Mouse (Mus musculus) heart, embryonic 14.5 days (tissue): ENCODE measurements around the gene Pias3. TPM values are rescaled to one million over a fixed set of nuclear protein-coding genes. Genes with fewer than 3 reads are reported as not detected.
"Not testable (repeated sequence)": the region's sequence is repeated elsewhere in the genome, so short reads cannot be mapped to it uniquely, and the experiment has no call there.

ENCODE experiments used
- ATAC-seq: fragments of 200-750 bp; cut with Nextera tagmentation; 2 replicates; pipeline ENCODE4 v1.8.0; 2017; ENCODE audit warnings: low read depth, moderate TSS enrichment; ENCODE audit not compliant: insufficient number of reproducible peaks, insufficient read depth, low FRiP score
- H3K27ac ChIP-seq, 2 experiments: fragments of 200-500 bp in 1 of 2; fragments of 300-500 bp in 1 of 2; sonication (generic) in 1 of 2; replicated peaks in 1 of 2; 2 replicates each; pipeline ENCODE4 v1.5.1; 2012 to 2014; ENCODE audit warnings: low read depth in 2 of 2, low read length in 2 of 2, control low read depth in 1 of 2, mild to moderate bottlenecking in 1 of 2, mixed read lengths in 1 of 2; ENCODE audit not compliant: control insufficient read depth in 1 of 2, insufficient read depth in 1 of 2
- H3K27me3 ChIP-seq: fragments of 300-500 bp; sonication (generic); 2 replicates; pipeline ENCODE4 v1.6.1; 2014; ENCODE audit warnings: mild to moderate bottlenecking, low read length, control low read depth; ENCODE audit not compliant: control insufficient read depth, insufficient read depth
- H3K36me3 ChIP-seq: fragments of 300-500 bp; sonication (generic); 2 replicates; pipeline ENCODE4 v1.6.1; 2014; ENCODE audit warnings: mild to moderate bottlenecking, control low read depth, low read length, mixed read lengths; ENCODE audit not compliant: control insufficient read depth, insufficient read depth
- H3K4me1 ChIP-seq, 2 experiments: fragments of 200-500 bp in 1 of 2; fragments of 300-500 bp in 1 of 2; sonication (generic) in 1 of 2; 2 replicates each; pipeline ENCODE4 v1.6.1; 2012 to 2014; ENCODE audit warnings: low read length in 2 of 2, control low read depth in 1 of 2, mixed read lengths in 1 of 2; ENCODE audit not compliant: control insufficient read depth in 2 of 2, insufficient read depth in 2 of 2
- H3K4me2 ChIP-seq: fragments of 300-500 bp; sonication (generic); 2 replicates; pipeline ENCODE4 v1.6.1; 2014; ENCODE audit warnings: mild to moderate bottlenecking, low read length
- H3K4me3 ChIP-seq, 2 experiments: fragments of 200-500 bp in 1 of 2; fragments of 300-500 bp in 1 of 2; sonication (generic) in 1 of 2; 2 replicates each; pipeline ENCODE4 v1.5.1; 2012 to 2014; ENCODE audit warnings: low read length in 2 of 2, mild to moderate bottlenecking in 2 of 2, control low read depth in 1 of 2, low read depth in 1 of 2, moderate library complexity in 1 of 2; ENCODE audit not compliant: control insufficient read depth in 1 of 2, insufficient read depth in 1 of 2
- H3K9ac ChIP-seq: fragments of 300-500 bp; sonication (generic); 2 replicates; pipeline ENCODE4 v1.6.1; 2014; ENCODE audit warnings: mild to moderate bottlenecking, low read length
- H3K9me3 ChIP-seq: fragments of 300-500 bp; sonication (generic); 2 replicates; pipeline ENCODE4 v1.6.1; 2016; ENCODE audit warnings: low read length, control low read depth; ENCODE audit not compliant: control insufficient read depth
- whole genome bisulfite sequencing: fragments of 180-500 bp; shearing (Covaris S2); extraction: QIAGEN DNeasy Blood & Tissue Kit; methylation state at CpG from one replicate; pipeline ENCODE4 v1.1.7; 2014; 5-methylcytosine and 5-hydroxymethylcytosine counted together
- polyA plus RNA-seq: library from polyadenylated mRNA; unstranded; fragments of >200 nt; fragmentation: Nextera tagmentation; extraction: Ambion mirVana; gene quantifications from 2 replicates; pipeline ENCODE4 v1.2.1, GENCODE M21; 2014

Gene Pias3
- polyA plus RNA-seq: 26.8 and 30.6 TPM in 2 replicates

DNA sequence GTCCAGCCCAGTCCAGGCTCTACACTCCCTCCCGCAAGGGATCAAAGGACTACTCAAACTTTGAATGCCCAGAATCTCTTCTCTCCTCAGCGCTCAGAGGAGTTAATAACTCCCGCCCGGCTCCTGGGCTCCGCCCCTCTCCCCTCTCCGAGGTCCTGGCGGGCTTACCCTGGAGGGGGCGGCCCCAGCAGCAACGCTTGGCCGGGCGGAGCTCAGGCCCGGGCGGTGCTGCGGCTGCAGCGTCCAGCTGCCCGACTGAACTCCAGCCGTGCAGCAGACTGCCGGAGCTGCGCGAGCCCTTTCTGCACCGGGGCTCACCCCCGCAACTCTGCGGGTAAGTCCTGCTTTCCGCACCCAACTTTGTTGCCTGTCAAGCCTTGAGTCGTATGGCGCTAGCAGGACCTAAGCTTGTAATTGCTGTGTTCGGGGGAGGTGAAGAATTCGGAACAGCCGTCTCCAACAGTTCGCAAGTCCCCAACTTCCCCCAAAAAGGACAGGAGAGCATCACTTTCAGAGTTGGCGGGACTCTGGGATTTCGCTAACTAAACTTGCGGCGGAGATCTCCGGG lies at the start of gene Pias3:
Gene Pias3, plus strand, starts transcription at position 187 of the 568 bp plus-strand sequence.
- Histone ChIP-seq H3K4me2 (peak within 1 kb of the TSS; percentile 82), H3K36me3 (peaks cover 21% of the 10 kb centered on the region), H3K9me3 (no peaks in the 10 kb centered on the region), H3K4me1 (peaks cover 4 to 20% of the 10 kb centered on the region in 2 experiments), H3K27ac (peak within 1 kb of the TSS; percentile 92 to 95), H3K27me3 (no peaks in the 10 kb centered on the region), H3K9ac (peak within 1 kb of the TSS; percentile 76), H3K4me3 (peak within 1 kb of the TSS; percentile 81 to 85)
- under 1% methylated on average over 35 of the region's 35 CpGs for WGBS
- ATAC-seq: peak; percentile 86

DNA sequence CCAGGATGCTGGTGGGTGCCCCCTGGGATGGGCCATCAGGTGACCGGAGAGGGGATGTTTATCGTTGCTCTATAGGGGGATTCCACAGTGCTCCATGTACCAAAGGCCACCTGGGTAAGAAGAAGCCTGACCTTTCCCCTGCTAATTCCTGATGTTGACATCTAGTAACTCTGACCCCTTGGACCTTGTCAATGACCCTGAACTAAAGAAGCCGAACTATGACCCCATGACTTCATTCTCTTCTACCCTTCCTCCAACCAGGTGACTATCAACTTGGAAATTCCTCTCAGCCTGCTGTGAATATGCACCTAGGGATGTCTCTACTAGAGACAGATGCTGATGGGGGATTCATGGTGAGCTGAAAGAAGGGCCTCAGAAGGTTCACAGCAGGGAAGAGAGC lies 48.8 kb upstream of the Pias3 start:
- Histone ChIP-seq H3K4me2 (no peak overlapping the region), H3K27me3 (no peaks in the 10 kb centered on the region), H3K27ac (no peak overlapping the region), H3K4me1 (peaks cover 3 to 11% of the 10 kb centered on the region in 2 experiments; a peak in 3 of 4 replicates), H3K9me3 (no peaks in the 10 kb centered on the region), H3K4me3 (no peak overlapping the region), H3K36me3 (peaks cover 23% of the 10 kb centered on the region), H3K9ac (no peak overlapping the region)
- WGBS: 87% methylated on average over 3 of the region's 3 CpGs
- ATAC-seq: no peak

DNA sequence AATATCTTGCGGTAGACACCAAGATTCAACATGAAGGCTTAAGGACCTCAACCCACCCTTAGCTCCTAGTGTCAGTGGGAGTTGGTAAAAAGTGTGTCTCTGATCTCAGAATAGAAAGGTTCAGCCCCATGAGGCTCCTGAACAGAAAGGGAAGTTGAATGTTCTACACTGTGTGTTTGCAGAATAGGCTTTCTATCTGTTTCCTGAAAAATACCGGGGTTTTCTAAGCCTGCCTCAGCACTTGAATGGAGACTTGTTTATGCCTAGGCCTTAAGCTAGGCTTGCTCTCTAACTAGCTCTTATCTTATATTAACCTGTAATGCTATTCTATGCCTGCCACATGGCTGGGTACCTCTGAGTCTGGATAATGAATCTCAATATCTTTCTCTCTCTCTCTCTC lies 35.3 kb upstream of the Pias3 start:
- Histone ChIP-seq H3K27ac (no peak overlapping the region), H3K9ac (no peak overlapping the region), H3K4me1 (peaks cover 7 to 9% of the 10 kb centered on the region in 2 experiments; a peak in 2 of 4 replicates), H3K36me3 (no peaks in the 10 kb centered on the region), H3K9me3 (no peaks in the 10 kb centered on the region), H3K27me3 (no peaks in the 10 kb centered on the region), H3K4me3 (no peak overlapping the region), H3K4me2 (no peak overlapping the region)
- no peak for ATAC-seq
- WGBS: 80% methylated on average over 2 of the region's 2 CpGs

DNA sequence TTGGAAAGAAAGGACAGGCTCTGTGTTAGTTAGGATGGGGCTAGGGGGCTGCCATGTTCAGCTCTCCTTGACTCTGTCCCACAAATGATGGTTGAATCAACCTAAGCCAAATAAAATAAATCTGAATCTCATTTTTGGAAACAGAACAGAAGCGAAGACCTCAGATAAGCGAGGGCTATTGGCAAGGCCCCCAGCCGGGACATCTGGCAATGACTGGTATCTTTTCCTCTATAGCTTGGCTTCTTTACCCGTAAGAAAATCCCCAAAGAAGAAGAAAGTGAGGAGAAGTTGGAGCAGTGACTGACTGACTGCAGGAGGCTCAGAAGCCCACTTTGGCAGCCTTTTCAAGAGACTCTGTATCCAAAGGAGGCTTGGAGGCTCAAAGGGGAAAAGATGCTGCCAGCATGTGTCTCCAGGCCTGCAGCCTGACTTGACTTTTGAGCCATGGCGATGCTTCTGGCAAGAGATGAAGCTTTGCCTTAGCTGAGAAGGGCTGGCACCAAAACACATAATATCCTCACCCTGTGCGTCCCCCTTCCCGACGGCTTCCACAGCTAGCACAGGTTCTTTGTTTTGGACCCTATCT lies 33.4 kb upstream of the Pias3 start:
- WGBS: 43% methylated on average over 8 of the region's 8 CpGs
- no peak overlapping the region for H3K9ac ChIP-seq
- H3K27ac ChIP-seq: 0 out of 4 replicates have a peak overlapping the region, but pooled peaks of 1 of the 2 experiments have one; percentile 19
- no peaks in the 10 kb centered on the region for H3K9me3 ChIP-seq
- peak overlapping the region; percentile 74 for H3K4me2 ChIP-seq
- ATAC-seq: no peak
- H3K4me1 ChIP-seq: peaks cover 7 to 9% of the 10 kb centered on the region in 2 experiments; a peak in 2 of 4 replicates
- no peaks in the 10 kb centered on the region for H3K27me3 ChIP-seq
- H3K4me3 ChIP-seq: 0 out of 4 replicates have a peak overlapping the region, but pooled peaks of 1 of the 2 experiments have one; percentile 29
- H3K36me3 ChIP-seq: no peaks in the 10 kb centered on the region

DNA sequence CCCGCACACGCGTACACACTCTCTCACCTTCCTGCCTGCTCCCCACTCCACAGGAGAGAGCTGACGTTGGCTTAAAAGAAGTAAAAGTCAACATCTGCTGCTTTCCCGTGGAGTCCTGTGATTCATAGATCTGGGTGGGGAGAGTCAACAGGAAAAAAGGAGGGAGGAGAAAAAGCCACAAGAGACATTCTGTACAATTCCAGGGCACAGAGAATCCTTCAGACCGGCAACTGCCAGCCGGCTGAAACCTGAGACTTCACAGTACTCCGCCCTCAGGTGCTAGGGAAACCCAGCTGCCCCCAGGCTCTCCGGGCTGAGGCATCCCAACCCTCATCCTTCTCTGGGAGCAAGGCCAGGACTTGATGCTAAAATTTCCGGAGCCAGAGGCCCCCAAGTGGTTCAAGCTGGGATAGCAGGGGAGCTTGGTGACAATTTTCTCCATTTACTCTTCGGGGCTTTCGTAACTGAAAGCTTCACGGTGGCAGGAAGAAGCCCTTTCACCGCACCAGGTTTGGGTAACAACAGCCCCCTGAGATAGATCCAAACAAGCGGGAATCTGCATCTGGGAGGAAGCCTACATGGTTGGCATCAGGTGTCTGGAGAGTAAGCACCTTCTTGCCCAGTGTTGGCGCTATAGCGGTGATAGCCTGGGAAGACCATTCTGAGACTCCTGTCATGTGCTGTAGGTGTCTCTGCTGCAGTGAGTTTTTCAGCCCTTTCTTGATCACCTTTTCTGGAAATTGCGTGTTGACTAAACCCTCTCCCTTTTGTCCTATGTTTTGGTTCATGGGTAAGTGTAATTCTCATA lies 32.5 kb upstream of the Pias3 start:
- H3K27ac ChIP-seq: 0 out of 4 replicates have a peak overlapping the region, but pooled peaks of 1 of the 2 experiments have one; percentile 19
- peak overlapping the region; percentile 29 to 37 for H3K4me3 ChIP-seq
- H3K36me3 ChIP-seq: no peaks in the 10 kb centered on the region
- H3K9ac ChIP-seq: peak overlapping the region; percentile 63
- WGBS: 6% methylated on average over 17 of the region's 18 CpGs
- no peaks in the 10 kb centered on the region for H3K9me3 ChIP-seq
- H3K27me3 ChIP-seq: no peaks in the 10 kb centered on the region
- H3K4me2 ChIP-seq: peak overlapping the region; percentile 74
- ATAC-seq: peak; percentile 57; the same call in 1 of the 2 replicates
- peaks cover 7 to 9% of the 10 kb centered on the region in 2 experiments; a peak in 2 of 4 replicates for H3K4me1 ChIP-seq

DNA sequence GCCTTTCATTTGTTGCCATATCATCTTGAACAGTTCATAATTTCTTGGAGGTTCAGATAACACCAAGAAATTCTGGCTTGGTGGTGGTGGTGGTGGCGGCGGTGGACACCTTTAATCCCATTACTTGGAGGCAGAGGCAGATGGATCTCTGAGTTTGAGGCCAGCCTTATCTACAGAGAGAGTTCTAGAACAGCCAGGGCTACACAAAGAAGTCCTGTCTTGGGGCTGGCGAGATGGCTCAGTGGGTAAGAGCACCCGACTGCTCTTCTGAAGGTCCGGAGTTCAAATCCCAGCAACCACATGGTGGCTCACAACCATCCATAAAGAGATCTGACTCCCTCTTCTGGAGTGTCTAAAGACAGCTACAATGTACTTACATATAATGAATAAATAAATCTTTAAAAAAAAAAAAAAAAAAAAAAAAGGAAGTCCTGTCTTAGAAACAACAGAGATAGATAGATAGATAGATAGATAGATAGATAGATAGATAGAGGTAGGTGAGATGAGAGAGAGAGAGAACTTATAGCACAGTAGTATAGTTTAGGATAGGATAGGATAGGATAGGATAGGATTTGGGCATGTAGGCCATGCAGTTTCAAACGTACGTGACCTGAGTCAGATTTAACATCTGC lies 30.3 kb upstream of the Pias3 start:
- not testable (repeated sequence) for H3K9ac ChIP-seq, ATAC-seq, H3K36me3 ChIP-seq, H3K27me3 ChIP-seq, H3K4me2 ChIP-seq, H3K4me3 ChIP-seq, H3K9me3 ChIP-seq, H3K27ac ChIP-seq
- peaks cover 13 to 15% of the 10 kb centered on the region in 2 experiments for H3K4me1 ChIP-seq
- 84% methylated on average over 7 of the region's 7 CpGs for WGBS

DNA sequence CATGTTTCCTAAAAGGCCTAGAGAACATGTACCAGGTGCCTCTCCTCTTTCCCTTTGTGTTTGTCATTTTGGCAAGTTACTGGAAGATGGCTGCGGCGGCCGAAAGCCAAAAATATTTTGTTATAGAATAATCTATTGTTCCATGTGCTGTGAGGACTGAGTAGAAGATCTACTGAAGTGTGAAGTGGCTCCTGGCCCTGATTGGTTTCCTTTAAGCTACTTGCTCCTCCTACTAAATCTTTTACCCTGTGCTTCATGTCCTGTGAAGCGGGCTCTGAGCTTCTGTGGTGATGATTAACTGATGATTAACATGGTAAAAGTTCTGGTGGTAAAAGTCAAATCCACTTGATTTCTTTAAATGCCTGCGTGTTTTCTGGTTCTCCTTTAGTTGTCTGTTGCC lies 29.3 kb upstream of the Pias3 start:
- no peak overlapping the region for H3K4me2 ChIP-seq
- ATAC-seq: no peak
- no peaks in the 10 kb centered on the region for H3K9me3 ChIP-seq
- H3K36me3 ChIP-seq: no peaks in the 10 kb centered on the region
- H3K4me3 ChIP-seq: no peak overlapping the region
- no peaks in the 10 kb centered on the region for H3K27me3 ChIP-seq
- WGBS: 89% methylated on average over 5 of the region's 5 CpGs
- no peak overlapping the region for H3K9ac ChIP-seq
- peaks cover 13 to 15% of the 10 kb centered on the region in 2 experiments for H3K4me1 ChIP-seq
- no peak overlapping the region for H3K27ac ChIP-seq
